ENCODE assay signal across 8 mouse cellular contexts in genomic region chr14:120274746-120275145, GRCm38 (mm10). TPM values are rescaled to one million over a fixed set of nuclear protein-coding genes. Genes with fewer than 3 reads are reported as not detected.
DNase-seq lines count a peak whose midpoint lies in the region; ATAC-seq and TF ChIP-seq lines count a peak whose summit lies in the region.

No protein-coding gene starts in this region.

- no peak for DNase-seq in kidney, postnatal 0 days (ENCODE audit: low spot score)
- no peak for DNase-seq in kidney, postnatal 10 days
- no peak for DNase-seq in layer of hippocampus, adult 18-20 months (ENCODE audit: low spot score in 2 of 2)
- DNase-seq in ovary, postnatal 14 days (ENCODE audit: low spot score) = no peak

- H3K4me3 ChIP-seq in kidney, postnatal 0 days (replicated peaks; ENCODE audit: low read depth, low read length) = peak overlapping the region; percentile 73; the same call in 1 of the 2 replicates
- H3K4me3 ChIP-seq in embryonic facial prominence, embryonic 15.5 days (replicated peaks) = peak overlapping the region; percentile 74
- peak overlapping the region; percentile 53 for H3K4me3 ChIP-seq in intestine, embryonic 15.5 days (replicated peaks)
- H3K4me3 ChIP-seq in neural tube, embryonic 12.5 days = peak overlapping the region; percentile 51

- no peaks in the 10 kb centered on the region for H3K36me3 ChIP-seq in kidney, postnatal 0 days (ENCODE audit: insufficient read depth, low read length)
- no peaks in the 10 kb centered on the region for H3K36me3 ChIP-seq in embryonic facial prominence, embryonic 15.5 days
- H3K36me3 ChIP-seq in intestine, embryonic 15.5 days = no peaks in the 10 kb centered on the region
- H3K36me3 ChIP-seq in neural tube, embryonic 12.5 days = no peaks in the 10 kb centered on the region

- 44% methylated on average over 5 of the region's 5 CpGs for WGBS in kidney, postnatal 0 days
- 19% methylated on average over 5 of the region's 5 CpGs for WGBS in embryonic facial prominence, embryonic 15.5 days
- 41% methylated on average over 5 of the region's 5 CpGs for WGBS in intestine, embryonic 15.5 days
- WGBS in neural tube, embryonic 12.5 days = 55% methylated on average over 5 of the region's 5 CpGs

- peak overlapping the region; percentile 89 for H3K27ac ChIP-seq in kidney, postnatal 0 days
- H3K27ac ChIP-seq in embryonic facial prominence, embryonic 15.5 days (replicated peaks) = peak overlapping the region; percentile 98
- peak overlapping the region; percentile 87 for H3K27ac ChIP-seq in intestine, embryonic 15.5 days
- no peak overlapping the region for H3K27ac ChIP-seq in neural tube, embryonic 12.5 days

- TF ChIP-seq CTCF in kidney, postnatal 0 days (IDR thresholded peaks at IDR 0.05; ENCODE audit: low read depth) = no peak

- H3K4me1 ChIP-seq in kidney, postnatal 0 days (replicated peaks; ENCODE audit: insufficient read depth, low read length) = peaks cover 33% of the 10 kb centered on the region
- H3K4me1 ChIP-seq in embryonic facial prominence, embryonic 15.5 days = peaks cover 42% of the 10 kb centered on the region
- peaks cover 34% of the 10 kb centered on the region for H3K4me1 ChIP-seq in intestine, embryonic 15.5 days (replicated peaks)
- H3K4me1 ChIP-seq in neural tube, embryonic 12.5 days = peaks cover 32% of the 10 kb centered on the region

- peak overlapping the region; percentile 89 for H3K4me2 ChIP-seq in kidney, postnatal 0 days (ENCODE audit: low read length)
- H3K4me2 ChIP-seq in embryonic facial prominence, embryonic 15.5 days (replicated peaks) = peak overlapping the region; percentile 63
- H3K4me2 ChIP-seq in intestine, embryonic 15.5 days (replicated peaks) = peak overlapping the region; percentile 75
- H3K4me2 ChIP-seq in neural tube, embryonic 12.5 days (replicated peaks) = peak overlapping the region; percentile 64

- 0 out of 2 replicates have a peak overlapping the region, but pooled peaks have one; percentile 64 for H3K9ac ChIP-seq in kidney, postnatal 0 days (ENCODE audit: low read depth, low read length)
- H3K9ac ChIP-seq in embryonic facial prominence, embryonic 15.5 days = no peak overlapping the region
- H3K9ac ChIP-seq in intestine, embryonic 15.5 days = peak overlapping the region; percentile 36
- H3K9ac ChIP-seq in neural tube, embryonic 12.5 days = no peak overlapping the region

- H3K27me3 ChIP-seq in kidney, postnatal 0 days (ENCODE audit: insufficient read depth, low read length) = no peaks in the 10 kb centered on the region
- no peaks in the 10 kb centered on the region for H3K27me3 ChIP-seq in embryonic facial prominence, embryonic 15.5 days
- no peaks in the 10 kb centered on the region for H3K27me3 ChIP-seq in intestine, embryonic 15.5 days (replicated peaks)
- no peaks in the 10 kb centered on the region for H3K27me3 ChIP-seq in neural tube, embryonic 12.5 days (replicated peaks)

- no peaks in the 10 kb centered on the region for H3K9me3 ChIP-seq in kidney, postnatal 0 days (replicated peaks; ENCODE audit: low read length)
- no peaks in the 10 kb centered on the region for H3K9me3 ChIP-seq in embryonic facial prominence, embryonic 15.5 days (replicated peaks)
- no peaks in the 10 kb centered on the region for H3K9me3 ChIP-seq in intestine, embryonic 15.5 days
- H3K9me3 ChIP-seq in neural tube, embryonic 12.5 days = no peaks in the 10 kb centered on the region

- ATAC-seq in kidney, postnatal 0 days (replicated peaks; ENCODE audit: low FRiP score, low read depth) = no peak
- ATAC-seq in embryonic facial prominence, embryonic 15.5 days (ENCODE audit: insufficient number of reproducible peaks, low FRiP score, low TSS enrichment, low read depth) = no peak
- no peak for ATAC-seq in intestine, embryonic 15.5 days
- no peak for ATAC-seq in neural tube, embryonic 12.5 days (ENCODE audit: low FRiP score, low read depth)
- no peak for ATAC-seq in inflammation-experienced regulatory T-cells, adult 6 months

RNA-seq across cellular contexts. Expression of gene Mbnl2, which starts 0.7 kb away (rescaled TPM):
- polyA plus RNA-seq in kidney, postnatal 0 days (2015; fragmentation: Nextera tagmentation; extraction: Ambion mirVana) = 119 and 122 TPM in 2 replicates
- polyA plus RNA-seq in embryonic facial prominence, embryonic 15.5 days (2015; fragmentation: Nextera tagmentation; extraction: Ambion mirVana) = 167 and 173 TPM in 2 replicates
- 105 and 111 TPM in 2 replicates for polyA plus RNA-seq in intestine, embryonic 15.5 days (2015; fragmentation: Nextera tagmentation; extraction: Ambion mirVana)
- 35.0 and 35.1 TPM in 2 replicates for polyA plus RNA-seq in neural tube, embryonic 12.5 days (2016; fragmentation: Nextera tagmentation; extraction: Ambion mirVana)
- total RNA-seq in layer of hippocampus, adult 18-20 months (2021) = 100 to 1,000 TPM; 246 to 260 TPM
- polyA plus RNA-seq in inflammation-experienced regulatory T-cells, adult 6 months (2017; shearing (Covaris generic)) = 10 to 100 TPM; 42.4 to 57.5 (median 51.7) TPM

Comparison
In these comparisons a context has a peak if more than half of its experiments do, and no peak if none do; other contexts are left out.
1. H3K9ac ChIP-seq: peak in kidney, postnatal 0 days (single experiment) and intestine, embryonic 15.5 days (single experiment); none in embryonic facial prominence, embryonic 15.5 days (single experiment) and neural tube, embryonic 12.5 days (single experiment).
2. Peak in every context shown above with its lines, with median percentiles within 50 percentile points of each other: H3K4me2 ChIP-seq and H3K4me3 ChIP-seq.